Mouse (Mus musculus) kidney, adult 2 months (tissue): ENCODE data around the gene Gtf2a1l.

Experiments used
- CTCF ChIP-seq: fragments of 200-500 bp; conservative IDR thresholded peaks from 2 replicates; pipeline ENCODE4 v1.5.1; 2011; ENCODE audit warnings: low read depth, mild to moderate bottlenecking, control low read depth, low read length, moderate library complexity, mixed read lengths; ENCODE audit not compliant: insufficient read depth, insufficient read length
- POLR2A ChIP-seq: fragments of 200-500 bp; IDR thresholded peaks from one replicate; pipeline ENCODE4 v1.6.1; 2011; ENCODE audit warnings: low read depth, low read length, control low read depth

DNA sequence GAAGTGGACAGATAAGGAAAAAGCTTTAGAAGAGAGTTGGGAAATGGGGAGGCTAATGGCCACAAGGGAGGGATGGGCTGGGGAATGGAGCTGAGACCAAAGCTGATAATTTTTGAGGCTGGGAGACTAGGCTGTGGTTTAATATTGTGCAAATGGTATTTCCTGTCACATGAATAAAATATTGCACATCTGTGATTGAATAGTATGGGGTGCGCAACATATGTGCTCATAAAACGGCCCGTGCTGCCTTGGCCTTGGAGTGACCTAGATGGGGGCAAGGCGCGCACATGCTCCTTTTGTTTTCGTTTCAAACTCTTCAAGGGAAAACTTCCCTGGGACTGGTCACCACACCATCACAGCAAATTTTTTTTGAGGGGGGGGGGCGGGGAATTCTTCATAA, 42.5 kb upstream of the Gtf2a1l start:
- TF ChIP-seq CTCF (no peak), POLR2A (no peak)
